Mouse (Mus musculus) forebrain, embryonic 11.5 days (tissue): ENCODE results near the gene Atg2a. TPM values are rescaled to one million over a fixed set of nuclear protein-coding genes. Genes with fewer than 3 reads are reported as not detected.

Experiments used
- ATAC-seq: fragments of 200-750 bp; cut with Nextera tagmentation; replicated peaks from 2 replicates; pipeline ENCODE4 v1.8.0; 2017; ENCODE audit warnings: moderate TSS enrichment; ENCODE audit not compliant: low FRiP score
- DNase-seq: peaks from one replicate; pipeline ENCODE4 v3.0.0-alpha.2; 2017; ENCODE audit warnings: low spot score
- H3K27ac ChIP-seq: fragments of 300-500 bp; sonication (generic); 2 replicates; pipeline ENCODE4 v1.5.1; 2014; ENCODE audit warnings: low read depth, low read length
- H3K27me3 ChIP-seq: fragments of 300-500 bp; sonication (generic); 2 replicates; pipeline ENCODE4 v1.6.1; 2014; ENCODE audit warnings: mild to moderate bottlenecking, low read length, mixed read lengths; ENCODE audit not compliant: control insufficient read depth, insufficient read depth
- H3K36me3 ChIP-seq: fragments of 300-500 bp; sonication (generic); 2 replicates; pipeline ENCODE4 v1.6.1; 2014; ENCODE audit warnings: mild to moderate bottlenecking, low read length, moderate library complexity, mixed read lengths; ENCODE audit not compliant: control insufficient read depth, insufficient read depth
- H3K4me1 ChIP-seq: fragments of 300-500 bp; sonication (generic); replicated peaks from 2 replicates; pipeline ENCODE4 v1.6.1; 2014; ENCODE audit warnings: low read length, mixed read lengths; ENCODE audit not compliant: control insufficient read depth, insufficient read depth
- H3K4me2 ChIP-seq: fragments of 300-500 bp; sonication (generic); 2 replicates; pipeline ENCODE4 v1.6.1; 2014; ENCODE audit warnings: low read depth, mild to moderate bottlenecking, low read length, moderate library complexity, mixed read lengths; ENCODE audit not compliant: severe bottlenecking
- H3K4me3 ChIP-seq: fragments of 300-500 bp; sonication (generic); 2 replicates; pipeline ENCODE4 v1.5.1; 2014; ENCODE audit warnings: low read depth, low read length
- H3K9ac ChIP-seq: fragments of 300-500 bp; sonication (generic); 2 replicates; pipeline ENCODE4 v1.6.1; 2014; ENCODE audit warnings: low read length
- H3K9me3 ChIP-seq: fragments of 300-500 bp; sonication (generic); 2 replicates; pipeline ENCODE4 v1.6.1; 2016; ENCODE audit warnings: low read length, mixed read lengths; ENCODE audit not compliant: control insufficient read depth
- WGBS: fragments of 180-500 bp; shearing (Covaris S2); extraction: QIAGEN DNeasy Blood & Tissue Kit; methylation state at CpG from one replicate; pipeline ENCODE4 v1.1.7; 2014; 5-methylcytosine and 5-hydroxymethylcytosine counted together
- polyA plus RNA-seq: library from polyadenylated mRNA; unstranded; fragments of >200 nt; fragmentation: Nextera tagmentation; extraction: Ambion mirVana; gene quantifications from 2 replicates; pipeline ENCODE4 v1.2.1, GENCODE M21; 2014

Gene Atg2a
- polyA plus RNA-seq, 1 experiment from 2014 or later: 12.3 TPM

DNA sequence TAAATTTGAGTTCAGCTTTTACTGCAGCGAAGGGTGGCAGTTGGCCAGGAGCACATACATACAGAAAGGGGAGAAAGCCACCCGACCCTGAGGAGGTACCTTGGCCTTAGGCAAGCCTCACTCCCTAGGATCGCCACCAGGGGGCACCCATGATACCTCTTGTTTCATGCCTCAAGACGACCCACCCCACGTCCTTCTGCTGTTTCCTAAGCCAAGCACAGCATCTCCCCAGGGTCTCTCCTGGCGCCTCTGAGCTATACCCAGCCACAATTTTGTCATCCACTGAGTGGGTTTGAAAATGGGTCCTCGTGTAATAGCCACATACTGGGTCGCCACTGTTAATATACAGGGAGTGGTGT lies 26.7 kb downstream of the Atg2a start:
- H3K4me1 ChIP-seq: no peaks in the 10 kb centered on the region
- H3K9ac ChIP-seq: no peak overlapping the region
- WGBS: 19% methylated on average over 8 of the region's 8 CpGs
- no peak overlapping the region for H3K4me2 ChIP-seq
- DNase-seq (peak; percentile 94), ATAC-seq (peak; percentile 72)
- H3K27ac ChIP-seq: no peak overlapping the region
- H3K9me3 ChIP-seq: no peaks in the 10 kb centered on the region
- H3K36me3 ChIP-seq: no peaks in the 10 kb centered on the region
- H3K4me3 ChIP-seq: no peak overlapping the region
- no peaks in the 10 kb centered on the region for H3K27me3 ChIP-seq

DNA sequence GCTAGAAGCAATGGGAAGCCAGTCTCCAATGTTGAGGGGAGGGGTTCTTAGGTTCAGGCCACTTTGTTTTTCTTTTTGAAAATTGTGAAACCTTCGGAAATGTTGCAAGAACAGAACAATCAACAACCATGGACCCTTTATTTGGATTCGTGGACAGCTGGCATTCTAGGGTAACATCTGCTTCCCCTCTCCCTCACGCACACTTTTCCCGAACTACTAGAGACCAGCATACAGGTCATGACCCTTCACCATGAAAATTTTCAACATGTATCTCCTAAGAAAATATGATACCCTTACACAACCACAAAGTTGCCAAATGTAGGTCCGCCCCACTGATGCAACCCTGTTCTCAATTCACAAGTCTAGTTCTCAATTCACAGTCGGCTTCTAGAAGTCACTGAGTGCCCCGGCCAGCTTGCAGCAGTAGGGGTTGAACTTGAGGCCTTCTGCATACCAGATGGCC lies 27.2 kb downstream of the Atg2a start:
- H3K27me3 ChIP-seq: no peaks in the 10 kb centered on the region
- ATAC-seq: no peak
- no peak for DNase-seq
- H3K9ac ChIP-seq: no peak overlapping the region
- H3K9me3 ChIP-seq: no peaks in the 10 kb centered on the region
- WGBS: 85% methylated on average over 7 of the region's 7 CpGs
- H3K36me3 ChIP-seq: no peaks in the 10 kb centered on the region
- H3K27ac ChIP-seq: no peak overlapping the region
- no peaks in the 10 kb centered on the region for H3K4me1 ChIP-seq
- H3K4me3 ChIP-seq: no peak overlapping the region
- no peak overlapping the region for H3K4me2 ChIP-seq

DNA sequence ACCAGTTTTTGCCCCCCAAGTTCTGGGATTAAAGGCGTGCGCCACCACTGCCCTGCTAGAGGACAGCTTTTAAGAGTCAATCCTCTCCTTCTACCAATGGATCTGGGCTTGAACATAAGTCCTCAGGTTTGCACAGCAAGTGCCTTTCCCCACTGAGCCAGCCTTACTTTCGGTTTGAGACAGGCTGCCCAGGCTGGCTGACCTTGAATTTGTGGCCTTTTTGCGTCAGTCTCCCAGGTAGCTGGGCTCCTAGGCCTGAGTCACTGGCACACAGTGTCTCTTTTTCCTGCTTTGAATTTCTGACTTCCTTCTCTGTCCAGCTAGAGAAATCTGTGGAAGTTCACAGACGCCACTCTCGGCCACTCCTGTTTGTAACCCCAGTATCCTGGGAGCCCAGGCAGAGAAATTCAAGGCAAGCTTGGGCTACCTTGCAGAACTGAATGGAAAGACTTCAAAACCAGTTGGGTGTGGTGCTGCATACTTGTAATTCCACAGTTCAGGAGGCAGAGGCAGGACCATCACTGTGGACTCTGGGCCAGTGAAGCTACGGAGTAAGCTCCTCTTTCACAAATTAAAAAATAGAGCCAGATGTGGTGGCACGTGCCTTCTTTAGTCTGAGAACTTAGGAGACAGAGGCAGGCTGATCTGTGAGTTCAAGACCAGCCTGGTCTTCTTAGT lies 28.5 kb downstream of the Atg2a start:
- ATAC-seq (no peak), DNase-seq (no peak)
- H3K9ac ChIP-seq: no peak overlapping the region
- 89% methylated on average over 8 of the region's 8 CpGs for WGBS
- no peak overlapping the region for H3K4me2 ChIP-seq
- no peaks in the 10 kb centered on the region for H3K27me3 ChIP-seq
- no peak overlapping the region for H3K27ac ChIP-seq
- no peaks in the 10 kb centered on the region for H3K4me1 ChIP-seq
- no peak overlapping the region for H3K4me3 ChIP-seq
- no peaks in the 10 kb centered on the region for H3K9me3 ChIP-seq
- no peaks in the 10 kb centered on the region for H3K36me3 ChIP-seq

DNA sequence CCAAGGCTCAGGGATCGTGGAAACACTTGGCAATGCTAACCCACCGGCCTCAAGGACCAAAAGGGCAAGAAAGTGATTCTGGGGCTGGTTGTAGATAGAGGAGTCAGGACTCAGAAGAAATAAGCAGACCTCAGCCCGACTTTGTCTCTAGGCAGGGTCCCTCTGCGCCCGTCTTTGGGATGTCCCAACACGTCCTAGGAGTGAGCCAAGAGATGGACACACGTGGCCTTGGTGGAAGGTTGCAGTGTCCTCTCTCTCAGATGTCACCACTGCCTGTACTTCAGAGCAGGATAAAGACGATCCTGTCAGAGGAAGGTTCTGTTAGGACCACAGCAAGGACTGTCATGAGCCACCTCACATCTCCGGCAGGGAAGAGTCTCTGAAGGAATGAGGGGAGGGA lies 29.2 kb downstream of the Atg2a start:
- Histone ChIP-seq H3K4me1 (peaks cover 4% of the 10 kb centered on the region), H3K27me3 (no peaks in the 10 kb centered on the region), H3K9me3 (no peaks in the 10 kb centered on the region), H3K36me3 (no peaks in the 10 kb centered on the region), H3K9ac (no peak overlapping the region), H3K27ac (no peak overlapping the region), H3K4me3 (no peak overlapping the region), H3K4me2 (no peak overlapping the region)
- DNase-seq: no peak
- no peak for ATAC-seq
- 63% methylated on average over 9 of the region's 9 CpGs for WGBS

DNA sequence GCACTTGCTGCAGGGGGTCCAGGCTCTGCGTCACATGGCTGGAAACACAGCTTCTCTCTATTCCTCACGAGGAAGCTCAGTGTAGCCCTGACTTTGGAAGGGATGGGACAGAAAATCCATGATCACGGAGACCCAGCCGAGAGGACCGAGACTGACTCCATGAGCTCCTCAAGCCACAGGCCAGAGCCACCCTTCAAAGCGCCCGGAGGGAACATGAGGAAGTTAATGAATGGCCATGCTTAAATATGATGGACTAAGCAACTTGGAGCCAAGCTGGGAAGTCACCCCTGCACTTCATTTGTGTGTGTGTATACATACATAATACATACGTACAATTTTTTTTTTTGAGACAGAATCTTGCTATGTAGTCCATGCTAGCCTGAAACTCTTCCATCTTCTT lies 29.7 kb downstream of the Atg2a start:
- Histone ChIP-seq H3K27ac (no peak overlapping the region), H3K27me3 (no peaks in the 10 kb centered on the region), H3K4me3 (no peak overlapping the region), H3K4me1 (peaks cover 5% of the 10 kb centered on the region), H3K9me3 (no peaks in the 10 kb centered on the region), H3K9ac (no peak overlapping the region), H3K36me3 (no peaks in the 10 kb centered on the region), H3K4me2 (no peak overlapping the region)
- DNase-seq (no peak), ATAC-seq (no peak)
- WGBS: 45% methylated on average over 8 of the region's 8 CpGs

DNA sequence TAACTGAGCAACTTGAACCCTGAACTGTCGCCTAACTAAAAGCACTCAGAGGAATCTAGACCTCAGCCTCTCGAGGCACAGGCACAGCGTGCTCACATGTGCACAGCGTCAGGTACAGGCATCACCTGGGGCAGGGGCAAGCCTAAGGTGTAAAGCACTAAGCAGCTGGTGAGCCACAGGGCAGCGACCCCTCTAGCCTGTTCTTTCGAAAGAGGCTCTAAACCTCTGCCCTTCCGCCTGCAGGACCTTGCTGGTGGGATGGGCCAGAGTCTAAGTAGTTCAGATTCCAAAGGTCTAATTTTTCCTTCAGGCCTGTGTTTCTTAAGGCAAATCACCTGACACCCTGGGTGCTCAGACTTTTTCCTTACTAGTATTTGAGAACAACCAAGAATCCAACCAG lies 30.6 kb downstream of the Atg2a start:
- DNase-seq (no peak), ATAC-seq (no peak)
- peaks cover 5% of the 10 kb centered on the region for H3K4me1 ChIP-seq
- H3K36me3 ChIP-seq: no peaks in the 10 kb centered on the region
- H3K9me3 ChIP-seq: no peaks in the 10 kb centered on the region
- H3K4me2 ChIP-seq: no peak overlapping the region
- no peak overlapping the region for H3K4me3 ChIP-seq
- H3K9ac ChIP-seq: no peak overlapping the region; the same call in 1 of the 2 replicates
- WGBS: 67% methylated on average over 7 of the region's 7 CpGs
- H3K27me3 ChIP-seq: no peaks in the 10 kb centered on the region
- no peak overlapping the region for H3K27ac ChIP-seq

DNA sequence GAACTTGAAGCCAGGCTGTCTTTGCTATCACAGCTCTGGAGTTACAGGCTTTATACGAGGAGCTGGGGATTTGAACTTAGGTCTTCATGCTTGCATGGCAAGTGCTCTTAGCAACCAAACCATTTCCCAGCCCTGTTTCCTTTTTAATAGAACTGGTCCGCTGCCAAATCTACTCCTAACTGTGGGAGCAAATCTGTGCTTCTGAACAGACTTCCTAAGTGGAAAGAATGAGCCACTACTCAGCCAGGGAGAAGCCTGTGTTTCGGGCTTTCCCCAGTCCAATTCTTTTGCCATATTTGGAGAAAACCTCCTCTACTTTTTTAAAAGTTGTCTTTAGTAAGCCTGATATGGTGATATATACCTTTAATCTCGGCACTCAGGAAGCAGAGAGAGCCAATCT lies 31.3 kb downstream of the Atg2a start:
- no peak overlapping the region for H3K9ac ChIP-seq
- H3K4me1 ChIP-seq: peaks cover 7% of the 10 kb centered on the region
- no peaks in the 10 kb centered on the region for H3K27me3 ChIP-seq
- DNase-seq (no peak), ATAC-seq (no peak)
- no peak overlapping the region for H3K4me3 ChIP-seq
- 90% methylated on average over 4 of the region's 4 CpGs for WGBS
- no peaks in the 10 kb centered on the region for H3K9me3 ChIP-seq
- H3K27ac ChIP-seq: no peak overlapping the region
- no peak overlapping the region for H3K4me2 ChIP-seq
- H3K36me3 ChIP-seq: no peaks in the 10 kb centered on the region

DNA sequence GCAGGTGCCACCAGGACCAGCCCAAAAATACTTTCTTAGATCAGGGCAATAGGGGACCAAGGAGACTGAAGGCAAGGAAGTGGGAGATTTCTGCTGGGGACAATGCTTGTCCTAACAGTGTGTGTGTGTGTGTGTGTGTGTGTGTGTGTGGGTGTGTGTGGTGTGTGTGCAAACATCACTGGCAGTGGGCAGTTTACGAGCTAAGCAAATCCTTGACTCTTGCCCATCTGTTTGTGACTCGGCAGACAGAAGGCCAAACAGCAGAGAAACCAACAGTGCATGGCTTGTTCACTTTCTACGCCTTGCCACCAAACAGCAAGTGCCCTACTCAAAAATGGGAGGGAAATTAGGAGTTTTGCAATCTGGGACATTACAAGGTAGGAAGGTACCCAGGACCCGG lies 32.1 kb downstream of the Atg2a start:
- H3K27me3 ChIP-seq: no peaks in the 10 kb centered on the region
- whole genome bisulfite sequencing: 89% methylated on average over 4 of the region's 4 CpGs
- H3K27ac ChIP-seq: no peak overlapping the region
- H3K9ac ChIP-seq: no peak overlapping the region
- ATAC-seq: no peak
- no peaks in the 10 kb centered on the region for H3K9me3 ChIP-seq
- peaks cover 13% of the 10 kb centered on the region for H3K4me1 ChIP-seq
- no peak overlapping the region for H3K4me2 ChIP-seq
- H3K4me3 ChIP-seq: no peak overlapping the region
- no peaks in the 10 kb centered on the region for H3K36me3 ChIP-seq
- DNase-seq: no peak

DNA sequence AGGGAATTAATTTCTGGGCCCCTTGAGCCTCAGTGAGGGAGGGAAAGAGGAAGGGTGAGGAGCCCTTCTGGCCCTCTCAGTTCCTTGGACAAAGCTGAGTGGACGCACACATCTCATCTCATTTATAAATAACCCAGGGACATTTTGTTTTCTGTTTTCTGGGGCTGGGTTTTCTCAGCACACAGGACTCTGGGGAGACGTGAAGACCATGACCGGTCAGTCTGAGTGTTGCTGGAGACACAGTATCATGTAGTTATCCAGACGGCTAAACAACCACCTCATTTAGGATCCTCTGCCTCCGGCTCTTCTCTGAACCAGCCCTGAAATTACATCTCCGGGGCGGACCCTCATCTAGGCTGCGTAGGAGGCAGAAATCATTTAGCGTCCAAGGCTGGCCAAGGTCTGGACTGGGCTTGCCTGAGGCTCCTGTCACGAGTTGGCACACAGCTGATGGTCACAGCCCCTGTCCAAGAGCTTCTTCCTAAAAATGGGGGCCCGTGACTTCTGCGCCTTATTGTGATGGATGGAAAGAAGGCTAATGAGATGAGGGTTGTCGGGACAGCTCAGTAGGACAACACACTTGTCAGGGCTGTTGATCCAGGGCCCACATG lies 32.6 kb downstream of the Atg2a start:
- peaks cover 14% of the 10 kb centered on the region for H3K4me1 ChIP-seq
- DNase-seq (no peak), ATAC-seq (no peak)
- H3K4me3 ChIP-seq: no peak overlapping the region
- H3K36me3 ChIP-seq: no peaks in the 10 kb centered on the region
- no peaks in the 10 kb centered on the region for H3K27me3 ChIP-seq
- no peak overlapping the region for H3K27ac ChIP-seq
- WGBS: 92% methylated on average over 13 of the region's 13 CpGs
- H3K9me3 ChIP-seq: no peaks in the 10 kb centered on the region
- no peak overlapping the region for H3K4me2 ChIP-seq
- H3K9ac ChIP-seq: no peak overlapping the region
